Mouse (Mus musculus) midbrain, embryonic 15.5 days (tissue): ENCODE results near the gene Samd11. TPM values are rescaled to one million over a fixed set of nuclear protein-coding genes. Genes with fewer than 3 reads are reported as not detected.

ENCODE experiments used
- ATAC-seq: fragments of 200-750 bp; cut with Nextera tagmentation; replicated peaks from 2 replicates; pipeline ENCODE4 v1.8.0; 2017; ENCODE audit warnings: moderate TSS enrichment
- H3K27ac ChIP-seq: fragments of 300-500 bp; sonication (generic); 2 replicates; pipeline ENCODE4 v1.5.1; 2015; ENCODE audit warnings: mild to moderate bottlenecking, inconsistent platforms
- H3K27me3 ChIP-seq: fragments of 300-500 bp; sonication (generic); replicated peaks from 2 replicates; pipeline ENCODE4 v1.6.1; 2015; ENCODE audit warnings: inconsistent platforms
- H3K36me3 ChIP-seq: fragments of 300-500 bp; sonication (generic); replicated peaks from 2 replicates; pipeline ENCODE4 v1.6.1; 2015; ENCODE audit warnings: inconsistent platforms
- H3K4me1 ChIP-seq: fragments of 300-500 bp; sonication (generic); 2 replicates; pipeline ENCODE4 v1.6.1; 2015; ENCODE audit warnings: inconsistent platforms
- H3K4me2 ChIP-seq: fragments of 300-500 bp; sonication (generic); 2 replicates; pipeline ENCODE4 v1.6.1; 2015; ENCODE audit warnings: inconsistent platforms, mild to moderate bottlenecking, moderate library complexity
- H3K4me3 ChIP-seq: fragments of 300-500 bp; sonication (generic); 2 replicates; pipeline ENCODE4 v1.5.1; 2015; ENCODE audit warnings: mild to moderate bottlenecking, inconsistent platforms
- H3K9ac ChIP-seq: fragments of 300-500 bp; sonication (generic); 2 replicates; pipeline ENCODE4 v1.6.1; 2015; ENCODE audit warnings: mild to moderate bottlenecking, inconsistent platforms
- H3K9me3 ChIP-seq: fragments of 300-500 bp; sonication (generic); 2 replicates; pipeline ENCODE4 v1.6.1; 2016; ENCODE audit warnings: inconsistent platforms
- WGBS: fragments of 180-500 bp; shearing (Covaris S2); methylation state at CpG from one replicate; pipeline ENCODE4 v1.1.7; 2015; ENCODE audit warnings: mixed read lengths; 5-methylcytosine and 5-hydroxymethylcytosine counted together
- polyA plus RNA-seq: library from polyadenylated mRNA; unstranded; fragments of >200 nt; fragmentation: Nextera tagmentation; extraction: Ambion mirVana; gene quantifications from 2 replicates; pipeline ENCODE4 v1.2.1, GENCODE M21; 2015

Gene Samd11
- polyA plus RNA-seq, 1 experiment from 2014 or later, result 5.5 TPM

DNA sequence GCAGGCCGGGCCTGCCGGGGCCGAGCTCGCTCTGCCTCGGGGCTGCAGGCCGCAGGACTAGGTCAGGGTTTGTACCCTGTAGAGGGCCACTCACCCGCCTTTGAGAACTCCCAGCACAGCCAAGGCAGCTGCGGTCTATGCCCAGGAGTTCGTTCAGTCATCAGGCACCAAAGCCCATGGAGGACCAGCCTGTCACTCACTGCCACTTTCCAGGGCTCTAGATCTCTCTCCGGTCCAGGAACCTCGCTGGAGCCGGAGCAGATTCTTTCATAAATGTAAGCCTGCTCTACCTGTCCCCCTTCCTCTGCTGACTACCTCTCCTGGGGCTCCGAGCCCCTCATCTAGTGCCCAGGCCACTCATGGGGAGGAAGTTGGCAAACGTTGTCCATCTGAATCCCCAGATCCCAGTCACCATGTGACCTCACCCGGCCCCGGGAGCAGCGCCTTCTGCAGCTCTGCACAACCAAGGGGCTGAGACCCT lies 21.4 kb downstream of the Samd11 start:
- peak overlapping the region; percentile 56 for H3K9ac ChIP-seq
- peaks cover 27% of the 10 kb centered on the region for H3K4me1 ChIP-seq
- ATAC-seq, result no peak
- peaks cover 43% of the 10 kb centered on the region for H3K36me3 ChIP-seq
- H3K4me2 ChIP-seq, result peak overlapping the region; percentile 83
- H3K4me3 ChIP-seq, result peak overlapping the region; percentile 79
- H3K27me3 ChIP-seq, result no peaks in the 10 kb centered on the region
- H3K27ac ChIP-seq, result peak overlapping the region; percentile 93
- WGBS, result 6% methylated on average over 17 of the region's 17 CpGs
- H3K9me3 ChIP-seq, result no peaks in the 10 kb centered on the region

DNA sequence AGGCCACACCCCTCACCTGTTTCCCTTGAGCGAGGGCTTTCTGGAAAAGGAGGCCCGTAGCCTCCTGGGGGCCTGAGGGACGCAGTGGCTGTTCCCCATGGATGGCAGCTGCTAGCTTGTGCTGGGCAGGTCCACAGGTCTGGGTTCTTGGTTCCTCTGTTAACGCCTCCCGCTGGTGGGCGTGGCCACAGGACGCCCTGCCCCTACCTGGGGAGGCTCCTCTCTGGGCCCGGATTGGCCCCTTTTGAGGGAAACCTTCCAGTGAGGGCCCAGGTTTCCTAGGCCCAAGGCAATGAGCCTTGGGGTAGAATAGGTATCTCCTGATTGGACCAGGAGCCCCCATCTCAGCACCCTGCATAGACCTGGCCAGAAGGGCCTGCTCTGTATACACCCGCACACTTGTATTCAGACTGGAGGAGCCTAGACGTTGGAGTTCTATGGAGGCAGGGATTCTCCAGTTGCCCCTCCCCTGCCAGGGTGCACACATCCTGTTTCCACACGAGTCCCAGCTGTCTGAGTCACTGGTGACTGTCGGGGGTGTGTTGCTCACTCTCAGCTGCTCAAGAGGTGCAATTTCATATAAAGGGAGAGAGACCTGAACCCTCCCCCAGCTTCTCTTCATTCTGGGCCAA lies 26.9 kb downstream of the Samd11 start:
- ATAC-seq, result 0 out of 2 replicates have a peak, but pooled peaks have one; percentile 9
- Histone ChIP-seq H3K9ac (no peak overlapping the region), H3K4me2 (no peak overlapping the region), H3K27me3 (no peaks in the 10 kb centered on the region), H3K27ac (no peak overlapping the region), H3K9me3 (no peaks in the 10 kb centered on the region), H3K4me1 (peaks cover 6% of the 10 kb centered on the region), H3K4me3 (no peak overlapping the region), H3K36me3 (peaks cover 32% of the 10 kb centered on the region)
- 21% methylated on average over 12 of the region's 12 CpGs for WGBS

- H3K9me3 ChIP-seq, result no peaks in the 10 kb centered on the region
- no peaks in the 10 kb centered on the region; the same call in 1 of the 2 replicates for H3K4me1 ChIP-seq
- no peak overlapping the region for H3K27ac ChIP-seq
- peaks cover 32% of the 10 kb centered on the region for H3K36me3 ChIP-seq
- 35% methylated on average over 18 of the region's 18 CpGs for WGBS
- no peak overlapping the region for H3K4me2 ChIP-seq
- H3K4me3 ChIP-seq, result no peak overlapping the region
- no peaks in the 10 kb centered on the region for H3K27me3 ChIP-seq
- H3K9ac ChIP-seq, result no peak overlapping the region
- ATAC-seq, result no peak
Observed at GRCm38 (mm10) chr4:156227752-156228392, 27.6 kb downstream of the Samd11 start.

DNA sequence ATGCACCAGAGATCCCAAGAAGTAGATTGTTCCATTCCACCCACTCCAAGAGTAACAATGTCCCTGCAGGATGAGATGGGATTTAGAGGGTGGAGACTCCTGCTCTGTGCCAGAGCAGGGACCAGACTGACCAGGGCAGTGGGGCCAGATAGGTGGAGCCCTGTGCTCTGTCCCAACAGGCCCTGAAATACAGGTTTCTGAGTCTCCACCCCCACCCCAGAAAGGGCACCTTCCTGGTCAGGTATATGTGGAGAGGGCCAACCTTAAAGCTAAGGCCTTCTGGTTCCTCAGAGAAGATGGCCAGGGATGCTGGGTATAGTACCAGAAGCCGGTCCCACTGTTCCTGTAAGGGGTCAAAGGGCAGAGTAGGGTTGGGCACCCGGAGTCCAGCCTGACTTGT lies 31.2 kb downstream of the Samd11 start:
- Histone ChIP-seq H3K9ac (no peak overlapping the region), H3K4me2 (no peak overlapping the region), H3K27me3 (no peaks in the 10 kb centered on the region), H3K27ac (no peak overlapping the region), H3K36me3 (peaks cover 4% of the 10 kb centered on the region), H3K9me3 (no peaks in the 10 kb centered on the region), H3K4me3 (no peak overlapping the region), H3K4me1 (no peaks in the 10 kb centered on the region)
- 89% methylated on average over 2 of the region's 2 CpGs for WGBS
- no peak for ATAC-seq

DNA sequence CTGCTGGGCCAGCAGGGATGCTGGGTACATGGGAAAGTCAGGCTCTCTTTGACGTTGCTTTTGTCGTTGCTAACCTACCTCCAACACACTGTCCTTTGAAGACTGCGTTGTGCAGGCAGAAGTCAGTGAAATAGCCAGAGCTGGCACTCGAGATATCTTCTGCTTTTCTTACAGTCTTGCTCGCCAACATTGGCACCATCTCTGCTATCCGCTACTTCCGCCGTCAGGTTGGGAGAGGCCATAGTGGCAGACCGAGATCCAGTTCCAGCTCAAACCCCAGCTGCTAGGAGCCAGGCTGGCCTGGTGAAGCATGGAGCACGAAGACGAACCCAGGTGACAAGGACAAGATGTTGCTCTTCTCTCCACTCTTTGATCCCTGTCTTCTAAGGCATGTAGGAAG lies 35.5 kb downstream of the Samd11 start:
- no peak overlapping the region for H3K4me3 ChIP-seq
- WGBS, result 91% methylated on average over 11 of the region's 11 CpGs
- H3K9me3 ChIP-seq, result no peaks in the 10 kb centered on the region
- no peak for ATAC-seq
- no peak overlapping the region for H3K9ac ChIP-seq
- no peaks in the 10 kb centered on the region for H3K36me3 ChIP-seq
- no peaks in the 10 kb centered on the region for H3K27me3 ChIP-seq
- H3K4me2 ChIP-seq, result no peak overlapping the region
- H3K4me1 ChIP-seq, result no peaks in the 10 kb centered on the region
- no peak overlapping the region for H3K27ac ChIP-seq

DNA sequence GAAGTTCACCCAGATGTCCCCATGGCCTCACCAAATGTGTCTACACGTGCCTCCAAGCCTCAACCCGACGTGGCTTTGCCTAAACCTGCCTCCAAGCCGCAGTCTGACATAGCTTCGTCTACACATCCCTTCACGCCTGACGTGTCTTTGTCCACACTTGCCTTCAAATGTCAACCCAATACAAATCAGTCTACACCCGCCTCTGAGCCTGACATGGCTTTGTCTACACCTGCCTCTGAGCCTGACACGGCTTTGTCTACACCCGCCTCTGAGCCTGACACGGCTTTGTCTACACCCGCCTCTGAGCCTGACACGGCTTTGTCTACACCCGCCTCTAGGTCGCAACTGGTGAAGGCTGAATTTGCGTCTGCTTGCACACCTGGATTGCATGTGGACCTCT lies 37.6 kb downstream of the Samd11 start:
- H3K36me3 ChIP-seq, result no peaks in the 10 kb centered on the region
- no peak overlapping the region for H3K4me3 ChIP-seq
- H3K4me2 ChIP-seq, result no peak overlapping the region
- no peak for ATAC-seq
- no peaks in the 10 kb centered on the region for H3K27me3 ChIP-seq
- H3K4me1 ChIP-seq, result no peaks in the 10 kb centered on the region
- H3K9me3 ChIP-seq, result no peaks in the 10 kb centered on the region
- H3K27ac ChIP-seq, result no peak overlapping the region
- 80% methylated on average over 16 of the region's 16 CpGs for WGBS
- no peak overlapping the region for H3K9ac ChIP-seq

- 0 out of 2 replicates have a peak, but pooled peaks have one; percentile 20 for ATAC-seq
- H3K9me3 ChIP-seq, result no peaks in the 10 kb centered on the region
- H3K4me1 ChIP-seq, result no peaks in the 10 kb centered on the region
- no peak overlapping the region for H3K4me2 ChIP-seq
- no peak overlapping the region for H3K27ac ChIP-seq
- no peaks in the 10 kb centered on the region for H3K27me3 ChIP-seq
- H3K9ac ChIP-seq, result no peak overlapping the region
- H3K4me3 ChIP-seq, result no peak overlapping the region
- 83% methylated on average over 16 of the region's 16 CpGs for WGBS
- no peaks in the 10 kb centered on the region for H3K36me3 ChIP-seq
Observed at GRCm38 (mm10) chr4:156217022-156217669, 38.3 kb downstream of the Samd11 start.

- Histone ChIP-seq H3K9me3 (no peaks in the 10 kb centered on the region), H3K4me1 (no peaks in the 10 kb centered on the region), H3K4me3 (no peak overlapping the region), H3K36me3 (no peaks in the 10 kb centered on the region), H3K27me3 (no peaks in the 10 kb centered on the region), H3K9ac (no peak overlapping the region), H3K27ac (no peak overlapping the region), H3K4me2 (no peak overlapping the region)
- ATAC-seq, result no peak
- WGBS, result 86% methylated on average over 2 of the region's 2 CpGs
Observed at GRCm38 (mm10) chr4:156216196-156216595, 39.3 kb downstream of the Samd11 start.

DNA sequence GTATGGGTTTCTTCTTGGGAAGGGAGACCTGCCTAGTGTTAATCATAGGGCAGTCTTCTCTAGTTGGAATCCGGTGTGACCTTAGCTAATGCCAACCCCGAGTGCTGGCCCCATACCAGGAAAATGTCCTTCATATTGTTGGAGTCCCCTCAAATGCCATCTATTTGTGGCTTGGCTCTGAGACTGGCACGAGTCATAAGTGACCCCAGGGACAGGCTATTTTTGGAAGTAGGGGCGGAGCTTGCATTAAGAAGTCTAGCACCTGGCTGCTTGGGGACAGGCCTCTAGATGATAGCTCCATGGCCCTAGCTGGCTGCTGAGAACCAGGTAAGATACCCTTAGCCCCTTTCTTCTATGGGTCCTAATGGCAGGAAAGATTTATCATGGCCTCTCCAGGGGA lies 39.8 kb downstream of the Samd11 start, which contains the start of gene Perm1:
Perm1 (plus strand) TSS at position 220 of the 400 bp plus-strand sequence.
- no peaks in the 10 kb centered on the region for H3K36me3 ChIP-seq
- WGBS, result 88% methylated on average over 4 of the region's 4 CpGs

GRCm38 (mm10) chr4:156213134-156213533 lies 42.3 kb downstream of the Samd11 start:
- WGBS, result 97% methylated on average over 13 of the region's 13 CpGs

More for the DNA sequence above, 39.8 kb downstream of the Samd11 start, which contains the start of gene Perm1:
- no peaks in the 10 kb centered on the region for H3K9me3 ChIP-seq
- H3K9ac ChIP-seq, result no peak within 1 kb of the TSS
- no peak within 1 kb of the TSS for H3K27ac ChIP-seq
- H3K4me2 ChIP-seq, result no peak within 1 kb of the TSS
- no peak for ATAC-seq
- no peaks in the 10 kb centered on the region for H3K4me1 ChIP-seq
- H3K4me3 ChIP-seq, result no peak within 1 kb of the TSS
- H3K27me3 ChIP-seq, result no peaks in the 10 kb centered on the region

DNA sequence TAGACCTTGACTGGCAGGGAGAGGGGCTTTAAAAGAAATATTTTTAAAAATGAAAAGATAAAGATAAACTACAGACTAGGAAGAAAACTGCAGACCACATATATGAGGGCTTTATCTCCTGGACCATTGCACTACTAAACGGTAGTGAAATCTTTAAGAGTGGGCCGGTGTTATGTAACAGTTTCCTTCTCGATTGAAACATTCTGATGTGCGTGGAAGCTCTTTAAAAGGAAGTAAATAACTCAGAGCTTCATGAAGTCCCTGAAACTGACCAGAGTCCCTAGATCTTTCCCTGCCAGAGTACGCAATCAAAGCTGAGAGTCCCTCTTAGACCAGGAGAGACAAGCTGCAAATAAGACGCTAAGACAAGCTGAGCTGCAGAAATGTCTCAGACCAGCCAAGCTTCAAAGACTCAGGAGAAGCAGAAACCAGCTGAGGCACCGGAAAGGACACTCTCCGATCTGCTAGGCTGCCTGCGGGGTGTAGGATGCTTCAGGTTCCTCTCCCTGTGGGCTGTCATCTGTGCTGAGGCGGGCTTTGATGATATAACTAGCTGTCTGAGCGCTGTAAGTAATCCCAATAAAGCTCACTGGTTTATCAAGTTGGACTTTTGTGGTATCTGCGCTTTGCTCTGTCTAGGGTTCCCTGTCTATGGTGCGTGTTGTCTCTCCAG lies 45.4 kb downstream of the Samd11 start:
- H3K4me3 ChIP-seq, result no peak overlapping the region
- H3K36me3 ChIP-seq, result no peaks in the 10 kb centered on the region
- H3K9me3 ChIP-seq, result no peaks in the 10 kb centered on the region
- no peak overlapping the region for H3K9ac ChIP-seq
- WGBS, result 76% methylated on average over 13 of the region's 13 CpGs
- no peaks in the 10 kb centered on the region for H3K4me1 ChIP-seq
- no peaks in the 10 kb centered on the region for H3K27me3 ChIP-seq
- no peak for ATAC-seq
- no peak overlapping the region for H3K4me2 ChIP-seq
- no peak overlapping the region for H3K27ac ChIP-seq

More at GRCm38 (mm10) chr4:156213134-156213533, 42.3 kb downstream of the Samd11 start:
- H3K4me1 ChIP-seq, result no peaks in the 10 kb centered on the region
- no peak overlapping the region for H3K4me2 ChIP-seq
- no peak overlapping the region for H3K27ac ChIP-seq
- H3K36me3 ChIP-seq, result no peaks in the 10 kb centered on the region
- no peaks in the 10 kb centered on the region for H3K27me3 ChIP-seq
- ATAC-seq, result no peak
- H3K9ac ChIP-seq, result no peak overlapping the region
- no peaks in the 10 kb centered on the region for H3K9me3 ChIP-seq
- H3K4me3 ChIP-seq, result no peak overlapping the region

- no peak overlapping the region for H3K9ac ChIP-seq
- peaks cover 5% of the 10 kb centered on the region for H3K4me1 ChIP-seq
- no peaks in the 10 kb centered on the region for H3K27me3 ChIP-seq
- ATAC-seq, result no peak
- H3K27ac ChIP-seq, result no peak overlapping the region
- no peaks in the 10 kb centered on the region for H3K36me3 ChIP-seq
- H3K9me3 ChIP-seq, result no peaks in the 10 kb centered on the region
- WGBS, result 84% methylated on average over 4 of the region's 4 CpGs
- no peak overlapping the region for H3K4me2 ChIP-seq
- no peak overlapping the region for H3K4me3 ChIP-seq
Observed at GRCm38 (mm10) chr4:156208872-156209271, 46.6 kb downstream of the Samd11 start.
